ENCODE assay signal across 16 mouse cellular contexts in genomic region chr14:120318974-120319731, GRCm38 (mm10). TPM values are rescaled to one million over a fixed set of nuclear protein-coding genes. Genes with fewer than 3 reads are reported as not detected.
DNase-seq lines count a peak whose midpoint lies in the region; ATAC-seq lines count a peak whose summit lies in the region.
"Had no signal": no experiment of that assay in that cellular context is flagged by ENCODE, and none has a peak within 500 bp of the region (broad histone marks: within the 10 kb centered on the region; RNA-seq: fewer than 3 reads in every experiment).

No protein-coding gene starts in this region.

- WGBS in embryonic facial prominence, embryonic 10.5 days, result 77% methylated on average over 9 of the region's 9 CpGs
- 69% methylated on average over 9 of the region's 9 CpGs for WGBS in liver, embryonic 13.5 days (ENCODE audit: insufficient replicate concordance)

- DNase-seq in heart, adult 11 months, result peak; percentile 88
- no peak for DNase-seq in heart, adult 8-10 months (ENCODE audit: low spot score)
- no peak for DNase-seq in embryonic facial prominence, embryonic 10.5 days (ENCODE audit: low spot score)
- DNase-seq in liver, embryonic 13.5 days, result no peak
- peak; percentile 83 for DNase-seq in lung, postnatal 36 days
- DNase-seq in thymus, postnatal 25 days, result no peak
- DNase-seq: cerebellum, adult 11 months; kidney, adult 9 months; retina, postnatal 1 day; thymus, adult 18-20 months had no signal

- peak; percentile 27; the same call in 1 of the 2 replicates for ATAC-seq in liver, embryonic 13.5 days (ENCODE audit: low read depth)
- no peak for ATAC-seq in monocyte, adult 5-6 weeks (replicated peaks; ENCODE audit: insufficient number of reproducible peaks, low FRiP score, low TSS enrichment, poor library complexity, severe bottlenecking)
- no peak for ATAC-seq in granulocyte monocyte progenitor cell, adult 5-6 weeks (replicated peaks; ENCODE audit: poor library complexity, severe bottlenecking)

- H3K36me3 ChIP-seq in embryonic facial prominence, embryonic 10.5 days (replicated peaks), result peaks cover 18% of the 10 kb centered on the region
- H3K36me3 ChIP-seq in liver, embryonic 13.5 days, result no peaks in the 10 kb centered on the region
- H3K36me3 ChIP-seq: liver, embryonic 15.5 days; neural tube, embryonic 15.5 days had no signal

- H3K4me2 ChIP-seq in liver, embryonic 13.5 days, result no peak overlapping the region
- H3K4me2 ChIP-seq: liver, embryonic 15.5 days; neural tube, embryonic 15.5 days had no signal

- peak overlapping the region; percentile 14; the same call in 1 of the 2 replicates for H3K27ac ChIP-seq in embryonic facial prominence, embryonic 10.5 days (replicated peaks)
- no peak overlapping the region for H3K27ac ChIP-seq in liver, embryonic 13.5 days
- H3K27ac ChIP-seq: heart, adult 2 months; left cerebral cortex, adult 2 months; liver, embryonic 15.5 days; neural tube, embryonic 15.5 days had no signal

- H3K4me1 ChIP-seq in embryonic facial prominence, embryonic 10.5 days, result peaks cover 20% of the 10 kb centered on the region
- peaks cover 25% of the 10 kb centered on the region for H3K4me1 ChIP-seq in liver, embryonic 13.5 days (replicated peaks)

- no peak overlapping the region for H3K4me3 ChIP-seq in embryonic facial prominence, embryonic 10.5 days
- no peak overlapping the region for H3K4me3 ChIP-seq in liver, embryonic 13.5 days (replicated peaks)
- H3K4me3 ChIP-seq: heart, adult 2 months; left cerebral cortex, adult 2 months; liver, embryonic 15.5 days; neural tube, embryonic 15.5 days had no signal

- H3K9ac ChIP-seq in liver, embryonic 13.5 days, result no peak overlapping the region
- H3K9ac ChIP-seq: liver, embryonic 15.5 days; neural tube, embryonic 15.5 days had no signal

- no peaks in the 10 kb centered on the region for H3K27me3 ChIP-seq in embryonic facial prominence, embryonic 10.5 days (replicated peaks; ENCODE audit: low read depth, poor library complexity, severe bottlenecking)
- no peaks in the 10 kb centered on the region for H3K27me3 ChIP-seq in liver, embryonic 13.5 days
- H3K27me3 ChIP-seq: liver, embryonic 15.5 days; neural tube, embryonic 15.5 days had no signal

- no peaks in the 10 kb centered on the region for H3K9me3 ChIP-seq in embryonic facial prominence, embryonic 10.5 days
- no peaks in the 10 kb centered on the region for H3K9me3 ChIP-seq in liver, embryonic 13.5 days (replicated peaks)
- H3K9me3 ChIP-seq: liver, embryonic 15.5 days; neural tube, embryonic 15.5 days had no signal

RNA-seq across cellular contexts. Expression of gene Mbnl2, which starts 43.7 kb away (rescaled TPM):
- total RNA-seq in heart, adult 8-10 months (2022), result 100 to 1,000 TPM; 236 to 260 (median 252) TPM
- 42.8 and 54.1 TPM in 2 replicates for polyA plus RNA-seq in embryonic facial prominence, embryonic 10.5 days (2016; fragmentation: Nextera tagmentation; extraction: Ambion mirVana)
- 14.6 and 17.8 TPM in 2 replicates for polyA plus RNA-seq in liver, embryonic 13.5 days (2015; fragmentation: Nextera tagmentation; extraction: Ambion mirVana)
- total RNA-seq in monocyte, adult 5-6 weeks (2017), result 77.3 to 125 TPM (median 112 TPM) in 3 replicates
- total RNA-seq in granulocyte monocyte progenitor cell, adult 5-6 weeks (2014; fragmentation: Nextera tagmentation), result 55.0 and 74.3 TPM in 2 replicates
- total RNA-seq in granulocyte monocyte progenitor cell, adult 5-6 weeks (2017), result 66.8 and 83.5 TPM in 2 replicates

Comparison
In these comparisons a context has a peak if more than half of its experiments do, and no peak if none do; other contexts are left out.
1. DNase-seq: peak in heart, adult 11 months (single experiment) and lung, postnatal 36 days (single experiment); none in heart, adult 8-10 months (single experiment), embryonic facial prominence, embryonic 10.5 days (single experiment), liver, embryonic 13.5 days (single experiment) and thymus, postnatal 25 days (single experiment).